Mouse (Mus musculus) cerebellum, adult 9-11 months (tissue): ENCODE results near the gene Lrch1.

ENCODE experiments used
- DNase-seq: peaks from one replicate; pipeline ENCODE4 v3.0.0; 2022

The Lrch1 gene

GRCm38 (mm10) chr14:74947376-74948013 lies at the start of gene Lrch1:
TSS of gene Lrch1 (minus strand) at chr14:74947876.
- DNase-seq: peak; percentile 81

GRCm38 (mm10) chr14:74997041-74997440 lies 49.4 kb upstream of the Lrch1 start:
- no peak for DNase-seq

GRCm38 (mm10) chr14:74996556-74996955 lies 48.9 kb upstream of the Lrch1 start:
- DNase-seq: no peak

GRCm38 (mm10) chr14:74990504-74990903 lies 42.8 kb upstream of the Lrch1 start:
- DNase-seq: peak; percentile 5

GRCm38 (mm10) chr14:74989909-74990308 lies 42.2 kb upstream of the Lrch1 start:
- DNase-seq: no peak

GRCm38 (mm10) chr14:74989322-74989721 lies 41.6 kb upstream of the Lrch1 start:
- no peak for DNase-seq

- no peak for DNase-seq
Measured at GRCm38 (mm10) chr14:74986527-74986926, 38.9 kb upstream of the Lrch1 start.

- DNase-seq: no peak
Measured at GRCm38 (mm10) chr14:74985658-74986057, 38.0 kb upstream of the Lrch1 start.

- no peak for DNase-seq
Measured at GRCm38 (mm10) chr14:74984817-74985391, 37.2 kb upstream of the Lrch1 start.

GRCm38 (mm10) chr14:74983079-74983478 lies 35.4 kb upstream of the Lrch1 start:
- DNase-seq: no peak

GRCm38 (mm10) chr14:74981016-74981415 lies 33.3 kb upstream of the Lrch1 start:
- no peak for DNase-seq

GRCm38 (mm10) chr14:74976972-74977371 lies 29.3 kb upstream of the Lrch1 start:
- DNase-seq: no peak

- DNase-seq: no peak
Measured at GRCm38 (mm10) chr14:74974136-74974651, 26.5 kb upstream of the Lrch1 start.

- no peak for DNase-seq
Measured at GRCm38 (mm10) chr14:74972687-74973086, 25.0 kb upstream of the Lrch1 start.

- no peak for DNase-seq
Measured at GRCm38 (mm10) chr14:74972216-74972615, 24.5 kb upstream of the Lrch1 start.

GRCm38 (mm10) chr14:74963402-74963764 lies 15.7 kb upstream of the Lrch1 start:
- DNase-seq: no peak

- DNase-seq: no peak
Measured at GRCm38 (mm10) chr14:74962713-74963401, 15.2 kb upstream of the Lrch1 start.

- DNase-seq: no peak
Measured at GRCm38 (mm10) chr14:74960568-74960967, 12.9 kb upstream of the Lrch1 start.

GRCm38 (mm10) chr14:74956702-74957101 lies 9.0 kb upstream of the Lrch1 start:
- DNase-seq: no peak

- DNase-seq: no peak
Measured at GRCm38 (mm10) chr14:74956234-74956633, 8.6 kb upstream of the Lrch1 start.

GRCm38 (mm10) chr14:74948426-74949240 lies 957 bp upstream of the Lrch1 start:
- DNase-seq: peak; percentile 49

GRCm38 (mm10) chr14:74948014-74948396 lies 329 bp upstream of the Lrch1 start:
- DNase-seq: no peak

GRCm38 (mm10) chr14:74946751-74947375 lies 813 bp downstream of the Lrch1 start:
- peak; percentile 87 for DNase-seq
